Mouse (Mus musculus) ES-Bruce4 (cell line): ENCODE data around the gene Epo.

Experiments used
- EP300 ChIP-seq: IDR thresholded peaks from 2 replicates; pipeline ENCODE4 v1.6.1; 2011; ENCODE audit warnings: low read depth, low read length; ENCODE audit not compliant: insufficient read depth
- POLR2A ChIP-seq: IDR thresholded peaks from one replicate; pipeline ENCODE4 v1.8.1; 2011; ENCODE audit warnings: low read length; ENCODE audit not compliant: insufficient read depth

- TF ChIP-seq POLR2A (no peak), EP300 (no peak)
These were observed 11.9 kb upstream of the Epo start for GRCm38 (mm10) chr5:137544926-137545325.
